Mouse (Mus musculus): ENCODE results near the gene Rasgef1a. TPM values are rescaled to one million over a fixed set of nuclear protein-coding genes. Genes with fewer than 3 reads are reported as not detected.

The Rasgef1a gene
- polyA plus RNA-seq (2014; fragmentation: Illumina TruSeq; extraction: RNeasy Lipid Tissue Mini Kit (QIAGEN cat#74804); ENCODE audit: insufficient read depth, low read depth, low replicate concordance) = 31.6 TPM

GRCm38 (mm10) chr6:118010756-118011615, at the start of gene Rasgef1a:
Gene Rasgef1a (plus strand): TSS chr6:118011438.

GRCm38 (mm10) chr6:118138731-118139709, 127.8 kb downstream of the Rasgef1a start, which contains the start of gene Csgalnact2:
Gene Csgalnact2 (minus strand): TSS chr6:118139140.

Other genes starting within 250 kb of the Rasgef1a start
- gene Zfp637, start 170.3 kb upstream of the Rasgef1a start, polyA plus RNA-seq (2014; fragmentation: Illumina TruSeq; extraction: RNeasy Lipid Tissue Mini Kit (QIAGEN cat#74804); ENCODE audit: insufficient read depth, low read depth, low replicate concordance) = 43.1 TPM
- 0.49 TPM for gene Zfp239, start 149.3 kb upstream of the Rasgef1a start, polyA plus RNA-seq (2014; fragmentation: Illumina TruSeq; extraction: RNeasy Lipid Tissue Mini Kit (QIAGEN cat#74804); ENCODE audit: insufficient read depth, low read depth, low replicate concordance)
- 212 TPM for gene Hnrnpf, start 111.1 kb upstream of the Rasgef1a start, polyA plus RNA-seq (2014; fragmentation: Illumina TruSeq; extraction: RNeasy Lipid Tissue Mini Kit (QIAGEN cat#74804); ENCODE audit: insufficient read depth, low read depth, low replicate concordance)
- gene Fxyd4, start 73.7 kb upstream of the Rasgef1a start, polyA plus RNA-seq (2014; fragmentation: Illumina TruSeq; extraction: RNeasy Lipid Tissue Mini Kit (QIAGEN cat#74804); ENCODE audit: insufficient read depth, low read depth, low replicate concordance) = 1.3 TPM
- gene Csgalnact2, start 127.7 kb downstream of the Rasgef1a start, polyA plus RNA-seq (2014; fragmentation: Illumina TruSeq; extraction: RNeasy Lipid Tissue Mini Kit (QIAGEN cat#74804); ENCODE audit: insufficient read depth, low read depth, low replicate concordance) = 38.7 TPM
- 0.73 TPM for gene Ret, start 186.3 kb downstream of the Rasgef1a start, polyA plus RNA-seq (2014; fragmentation: Illumina TruSeq; extraction: RNeasy Lipid Tissue Mini Kit (QIAGEN cat#74804); ENCODE audit: insufficient read depth, low read depth, low replicate concordance)